Mouse (Mus musculus): ENCODE measurements at regions not wholly inside any gene's neighbourhood (a gene's known extent, or its start where the extent isn't known, plus 50 kb on each side); places are given as distances from the start of the nearest gene placed in this dataset.
A peak's percentile ranks its signal among the peaks of the same experiment; 100 is the strongest.

DNA sequence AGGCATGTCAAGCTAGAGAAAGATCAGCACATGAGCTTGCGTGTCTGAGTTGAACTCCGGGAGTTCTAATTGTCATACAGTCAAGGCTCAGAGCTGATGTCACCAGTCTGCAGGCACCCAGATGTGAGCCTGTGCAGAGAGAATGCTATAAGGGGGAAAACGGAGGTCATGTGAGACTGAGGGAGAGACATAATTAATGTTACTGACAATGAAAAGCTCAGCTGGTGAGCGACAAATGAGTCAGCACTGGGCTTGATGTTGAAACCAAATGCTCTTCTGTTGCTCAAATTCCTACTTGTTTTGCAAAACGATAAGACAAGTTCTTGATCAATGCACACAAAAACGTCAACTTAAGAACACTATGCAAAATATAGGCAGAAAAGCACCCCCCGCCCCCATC is 116.1 kb upstream of the Cpeb2 start:
- Histone ChIP-seq H3K27ac (replicated peaks; ENCODE audit: low read depth, low read length) (no peak overlapping the region), H3K4me3 (ENCODE audit: low read depth, low read length) (no peak overlapping the region), H3K9me3 (replicated peaks; ENCODE audit: control insufficient read depth, low read length) (no peaks in the 10 kb centered on the region), H3K4me1 (ENCODE audit: control insufficient read depth, insufficient read depth, low read length) (no peaks in the 10 kb centered on the region), H3K27me3 (ENCODE audit: control insufficient read depth, insufficient read depth, low read length) (no peaks in the 10 kb centered on the region), H3K4me2 (ENCODE audit: low read depth, low read length) (no peak overlapping the region), H3K36me3 (replicated peaks; ENCODE audit: control insufficient read depth, insufficient read depth, low read depth, low read length) (no peaks in the 10 kb centered on the region), H3K9ac (replicated peaks; ENCODE audit: low read length) (no peak overlapping the region)
- no peak for ATAC-seq (replicated peaks; ENCODE audit: insufficient number of reproducible peaks, low FRiP score, low TSS enrichment, low read depth)
- 75% methylated on average over 7 of the region's 7 CpGs for WGBS
- DNase-seq (ENCODE audit: low spot score), result no peak

DNA sequence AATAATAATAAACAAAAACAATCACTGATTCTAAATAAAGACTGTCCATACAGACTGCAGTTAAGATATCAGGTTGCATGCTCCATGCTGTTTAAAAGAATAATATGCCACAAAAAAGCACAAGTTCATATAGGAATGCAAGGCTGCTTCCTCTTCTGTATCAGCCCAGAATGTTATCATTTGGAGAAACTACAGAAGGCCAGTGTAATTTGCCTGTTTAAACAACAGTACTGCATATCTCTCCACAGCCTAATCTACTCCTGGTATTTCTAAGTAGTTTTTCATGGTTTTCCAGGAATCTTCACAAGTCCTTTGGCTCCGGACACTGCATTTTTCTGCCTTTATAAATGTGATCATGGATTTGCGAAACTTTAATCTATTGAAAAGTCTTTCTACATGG is 111.9 kb upstream of the Cpeb2 start:
- H3K9me3 ChIP-seq (replicated peaks; ENCODE audit: control insufficient read depth, low read length), result no peaks in the 10 kb centered on the region
- ATAC-seq (replicated peaks; ENCODE audit: insufficient number of reproducible peaks, low FRiP score, low TSS enrichment, low read depth) (no peak), DNase-seq (ENCODE audit: low spot score) (no peak)
- H3K4me1 ChIP-seq (ENCODE audit: control insufficient read depth, insufficient read depth, low read length), result no peaks in the 10 kb centered on the region
- no peak overlapping the region for H3K9ac ChIP-seq (replicated peaks; ENCODE audit: low read length)
- WGBS, result 95% methylated on average over 2 of the region's 2 CpGs
- no peak overlapping the region for H3K4me3 ChIP-seq (ENCODE audit: low read depth, low read length)
- no peak overlapping the region for H3K4me2 ChIP-seq (ENCODE audit: low read depth, low read length)
- H3K36me3 ChIP-seq (replicated peaks; ENCODE audit: control insufficient read depth, insufficient read depth, low read depth, low read length), result no peaks in the 10 kb centered on the region
- no peak overlapping the region for H3K27ac ChIP-seq (replicated peaks; ENCODE audit: low read depth, low read length)
- H3K27me3 ChIP-seq (ENCODE audit: control insufficient read depth, insufficient read depth, low read length), result no peaks in the 10 kb centered on the region

DNA sequence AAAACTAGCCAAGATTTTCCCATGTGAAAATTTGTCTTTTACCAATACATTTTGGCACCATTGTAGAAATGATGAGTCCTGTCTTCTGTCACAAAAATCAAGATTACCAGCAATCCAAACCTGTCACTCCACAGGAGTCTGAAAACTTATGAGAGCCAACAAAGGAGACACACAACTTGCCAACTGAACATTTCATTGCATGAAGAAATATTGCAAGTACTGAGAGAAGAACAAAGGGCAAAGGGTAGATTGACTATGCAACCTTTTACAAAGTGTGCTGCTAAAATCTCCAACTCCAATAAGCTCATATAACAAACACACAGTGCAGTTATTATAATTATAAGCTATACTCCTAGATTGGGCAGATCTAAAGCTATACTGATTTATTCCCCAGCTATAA is 108.7 kb upstream of the Cpeb2 start:
- Histone ChIP-seq H3K9ac (replicated peaks; ENCODE audit: low read length) (no peak overlapping the region), H3K9me3 (replicated peaks; ENCODE audit: control insufficient read depth, low read length) (no peaks in the 10 kb centered on the region), H3K4me1 (ENCODE audit: control insufficient read depth, insufficient read depth, low read length) (no peaks in the 10 kb centered on the region), H3K4me3 (ENCODE audit: low read depth, low read length) (no peak overlapping the region), H3K27ac (replicated peaks; ENCODE audit: low read depth, low read length) (no peak overlapping the region), H3K27me3 (ENCODE audit: control insufficient read depth, insufficient read depth, low read length) (no peaks in the 10 kb centered on the region), H3K36me3 (replicated peaks; ENCODE audit: control insufficient read depth, insufficient read depth, low read depth, low read length) (no peaks in the 10 kb centered on the region), H3K4me2 (ENCODE audit: low read depth, low read length) (no peak overlapping the region)
- ATAC-seq (replicated peaks; ENCODE audit: insufficient number of reproducible peaks, low FRiP score, low TSS enrichment, low read depth), result no peak
- DNase-seq (ENCODE audit: low spot score), result no peak

DNA sequence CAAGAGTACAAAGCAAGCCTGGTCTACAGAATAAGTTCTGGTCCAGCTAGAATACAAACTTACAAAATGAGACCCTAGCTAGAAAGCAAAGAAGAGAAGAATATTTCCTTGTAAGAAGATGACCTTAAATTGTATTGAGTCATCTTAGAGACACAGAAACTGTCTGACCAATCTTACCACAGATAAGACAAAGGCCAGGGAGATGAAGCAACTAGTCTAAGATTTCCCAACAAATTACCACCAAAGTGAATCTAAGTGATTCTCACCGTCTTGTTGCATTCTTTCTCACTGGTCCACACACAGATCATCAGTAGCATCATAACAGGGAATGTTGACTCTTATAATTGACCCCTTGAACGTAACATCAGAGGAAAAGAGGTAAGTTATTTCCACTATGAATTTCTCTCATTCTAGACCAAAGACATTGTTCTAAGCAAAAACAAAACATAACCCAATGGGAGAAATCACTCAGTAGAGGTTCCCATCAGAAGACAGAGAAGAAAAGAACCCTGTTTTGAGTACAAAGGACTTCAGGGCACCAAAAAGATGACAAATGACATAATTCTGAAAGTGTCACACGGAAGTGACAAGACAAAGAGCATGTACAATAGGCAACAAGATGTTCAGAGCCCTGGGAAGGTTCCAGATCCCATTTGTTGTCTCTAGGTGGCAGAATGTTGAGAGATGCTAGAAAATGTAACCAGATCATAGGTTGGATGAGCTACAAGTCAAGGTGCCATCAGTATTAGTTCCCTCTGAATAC is 107.0 kb upstream of the Cpeb2 start:
- ATAC-seq (replicated peaks; ENCODE audit: insufficient number of reproducible peaks, low FRiP score, low TSS enrichment, low read depth), result no peak
- no peaks in the 10 kb centered on the region for H3K36me3 ChIP-seq (replicated peaks; ENCODE audit: control insufficient read depth, insufficient read depth, low read depth, low read length)
- 81% methylated on average over 3 of the region's 3 CpGs for WGBS

DNA sequence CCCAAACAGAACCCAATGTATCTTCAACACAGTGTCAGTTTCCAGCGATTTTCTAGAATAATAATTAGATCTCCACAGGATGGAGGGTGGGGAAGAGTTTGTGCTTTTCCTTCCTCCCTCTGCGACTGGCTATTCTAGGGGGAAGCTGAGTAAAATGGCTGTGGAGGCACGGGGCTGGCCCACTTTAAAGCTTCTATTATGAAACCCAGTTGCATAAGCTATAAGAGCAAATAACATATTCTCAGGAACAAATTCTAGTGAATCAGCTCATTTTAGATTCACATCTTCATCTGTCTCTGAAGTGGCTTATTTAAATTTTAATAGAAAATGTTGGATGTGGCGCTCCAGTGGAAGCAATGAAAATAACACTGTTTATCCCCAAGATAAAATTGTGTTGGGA is 102.6 kb upstream of the Cpeb2 start:
- Histone ChIP-seq H3K36me3 (replicated peaks; ENCODE audit: control insufficient read depth, insufficient read depth, low read depth, low read length) (no peaks in the 10 kb centered on the region), H3K27ac (replicated peaks; ENCODE audit: low read depth, low read length) (no peak overlapping the region), H3K9me3 (replicated peaks; ENCODE audit: control insufficient read depth, low read length) (no peaks in the 10 kb centered on the region), H3K4me1 (ENCODE audit: control insufficient read depth, insufficient read depth, low read length) (no peaks in the 10 kb centered on the region), H3K27me3 (ENCODE audit: control insufficient read depth, insufficient read depth, low read length) (no peaks in the 10 kb centered on the region), H3K9ac (replicated peaks; ENCODE audit: low read length) (no peak overlapping the region), H3K4me3 (ENCODE audit: low read depth, low read length) (no peak overlapping the region), H3K4me2 (ENCODE audit: low read depth, low read length) (no peak overlapping the region)
- ATAC-seq (replicated peaks; ENCODE audit: insufficient number of reproducible peaks, low FRiP score, low TSS enrichment, low read depth) (no peak), DNase-seq (ENCODE audit: low spot score) (no peak)
- 81% methylated on average over 4 of the region's 4 CpGs for WGBS

More for the DNA sequence above, 107.0 kb upstream of the Cpeb2 start:
- Histone ChIP-seq H3K4me2 (ENCODE audit: low read depth, low read length) (no peak overlapping the region), H3K4me1 (ENCODE audit: control insufficient read depth, insufficient read depth, low read length) (no peaks in the 10 kb centered on the region), H3K9me3 (replicated peaks; ENCODE audit: control insufficient read depth, low read length) (no peaks in the 10 kb centered on the region), H3K9ac (replicated peaks; ENCODE audit: low read length) (no peak overlapping the region), H3K27ac (replicated peaks; ENCODE audit: low read depth, low read length) (no peak overlapping the region), H3K27me3 (ENCODE audit: control insufficient read depth, insufficient read depth, low read length) (no peaks in the 10 kb centered on the region), H3K4me3 (ENCODE audit: low read depth, low read length) (no peak overlapping the region)
- no peak for DNase-seq (ENCODE audit: low spot score)

DNA sequence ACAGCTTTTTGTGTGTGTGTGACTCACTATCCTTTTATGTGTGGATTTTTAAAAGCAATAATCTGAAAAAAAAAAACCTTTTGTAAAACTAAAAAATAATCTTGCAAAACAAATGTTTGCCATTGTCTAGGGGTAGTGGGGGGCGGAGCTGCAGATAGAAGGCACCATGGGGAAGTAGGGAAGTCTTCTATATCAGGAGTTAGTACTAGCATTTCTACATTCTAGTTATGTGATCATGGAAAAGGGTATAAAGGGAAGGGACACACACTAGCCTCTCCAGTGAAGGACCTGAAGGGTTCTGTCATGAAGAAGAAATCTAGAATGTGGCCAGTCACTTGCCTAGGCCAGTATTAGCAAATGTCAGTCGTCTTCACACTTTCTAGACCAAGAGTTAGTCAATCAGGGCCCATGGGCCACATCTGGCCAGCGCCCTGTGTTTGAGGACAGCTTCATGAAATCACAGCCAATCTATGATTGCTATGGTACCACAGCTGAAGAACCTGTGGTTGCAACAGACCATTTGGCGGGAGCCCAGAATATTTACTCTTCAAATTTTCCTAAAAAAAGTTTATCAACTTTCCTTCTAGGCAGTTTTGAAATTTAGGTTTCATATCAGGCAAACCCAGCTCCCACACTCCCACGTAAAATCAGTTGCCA is 101.9 kb upstream of the Cpeb2 start:
- Histone ChIP-seq H3K36me3 (replicated peaks; ENCODE audit: control insufficient read depth, insufficient read depth, low read depth, low read length) (no peaks in the 10 kb centered on the region), H3K4me2 (ENCODE audit: low read depth, low read length) (no peak overlapping the region), H3K27me3 (ENCODE audit: control insufficient read depth, insufficient read depth, low read length) (no peaks in the 10 kb centered on the region), H3K9me3 (replicated peaks; ENCODE audit: control insufficient read depth, low read length) (no peaks in the 10 kb centered on the region), H3K4me1 (ENCODE audit: control insufficient read depth, insufficient read depth, low read length) (no peaks in the 10 kb centered on the region), H3K4me3 (ENCODE audit: low read depth, low read length) (no peak overlapping the region), H3K27ac (replicated peaks; ENCODE audit: low read depth, low read length) (no peak overlapping the region), H3K9ac (replicated peaks; ENCODE audit: low read length) (no peak overlapping the region)
- WGBS, result 83% methylated on average over 5 of the region's 5 CpGs
- ATAC-seq (replicated peaks; ENCODE audit: insufficient number of reproducible peaks, low FRiP score, low TSS enrichment, low read depth), result no peak
- no peak for DNase-seq (ENCODE audit: low spot score)

DNA sequence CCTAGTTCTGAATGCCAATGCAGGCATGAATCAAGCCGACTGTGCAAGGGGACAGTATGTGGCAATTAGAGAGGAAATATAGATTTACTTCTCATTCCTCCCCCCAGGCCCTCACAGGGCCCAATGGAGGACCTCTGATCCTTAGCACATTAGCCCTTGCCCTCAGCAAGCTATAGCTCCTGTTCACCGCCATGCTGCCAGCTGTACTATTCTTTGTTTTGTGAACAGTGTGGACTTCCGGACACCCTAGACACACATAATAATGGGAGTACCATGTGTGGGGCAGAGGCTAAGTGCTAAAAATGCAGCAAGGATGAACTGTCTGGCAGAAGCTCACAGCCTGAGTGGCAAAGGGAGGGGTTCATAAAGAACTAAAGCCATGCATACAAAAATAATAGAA is 99.3 kb upstream of the Cpeb2 start:
- Histone ChIP-seq H3K4me3 (ENCODE audit: low read depth, low read length) (no peak overlapping the region), H3K9ac (replicated peaks; ENCODE audit: low read length) (no peak overlapping the region)
- 72% methylated on average over 3 of the region's 3 CpGs for WGBS

DNA sequence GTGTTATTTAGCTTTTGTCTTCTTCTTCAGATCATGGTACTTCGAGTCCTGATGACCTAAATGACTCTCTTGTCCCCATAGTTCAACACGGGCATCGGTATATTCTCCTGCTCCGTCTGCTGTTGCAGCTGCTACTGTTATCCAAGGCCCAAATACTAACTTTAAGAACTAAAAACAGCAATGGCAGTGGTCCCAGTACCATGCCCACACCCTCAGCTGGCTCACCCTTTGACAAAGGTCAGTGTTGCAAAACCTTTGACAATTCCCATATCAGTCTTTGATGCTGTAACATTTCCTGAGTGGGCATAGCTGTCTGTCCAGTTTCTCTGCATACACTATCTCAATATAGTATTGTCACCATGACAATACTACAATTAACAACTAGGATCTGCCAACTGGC is 96.8 kb upstream of the Cpeb2 start:
- H3K36me3 ChIP-seq (replicated peaks; ENCODE audit: control insufficient read depth, insufficient read depth, low read depth, low read length), result no peaks in the 10 kb centered on the region
- no peak overlapping the region for H3K4me3 ChIP-seq (ENCODE audit: low read depth, low read length)
- no peaks in the 10 kb centered on the region for H3K4me1 ChIP-seq (ENCODE audit: control insufficient read depth, insufficient read depth, low read length)
- no peak for DNase-seq (ENCODE audit: low spot score)
- ATAC-seq (replicated peaks; ENCODE audit: insufficient number of reproducible peaks, low FRiP score, low TSS enrichment, low read depth), result no peak
- no peak overlapping the region for H3K27ac ChIP-seq (replicated peaks; ENCODE audit: low read depth, low read length)
- H3K4me2 ChIP-seq (ENCODE audit: low read depth, low read length), result no peak overlapping the region
- 90% methylated on average over 4 of the region's 4 CpGs for WGBS
- H3K9me3 ChIP-seq (replicated peaks; ENCODE audit: control insufficient read depth, low read length), result no peaks in the 10 kb centered on the region
- no peaks in the 10 kb centered on the region for H3K27me3 ChIP-seq (ENCODE audit: control insufficient read depth, insufficient read depth, low read length)
- no peak overlapping the region for H3K9ac ChIP-seq (replicated peaks; ENCODE audit: low read length)

More for the DNA sequence above, 99.3 kb upstream of the Cpeb2 start:
- DNase-seq (ENCODE audit: low spot score) (no peak), ATAC-seq (replicated peaks; ENCODE audit: insufficient number of reproducible peaks, low FRiP score, low TSS enrichment, low read depth) (0 out of 2 replicates have a peak, but pooled peaks have one; percentile 39)
- Histone ChIP-seq H3K9me3 (replicated peaks; ENCODE audit: control insufficient read depth, low read length) (no peaks in the 10 kb centered on the region), H3K36me3 (replicated peaks; ENCODE audit: control insufficient read depth, insufficient read depth, low read depth, low read length) (no peaks in the 10 kb centered on the region), H3K4me2 (ENCODE audit: low read depth, low read length) (no peak overlapping the region), H3K27me3 (ENCODE audit: control insufficient read depth, insufficient read depth, low read length) (no peaks in the 10 kb centered on the region), H3K4me1 (ENCODE audit: control insufficient read depth, insufficient read depth, low read length) (no peaks in the 10 kb centered on the region), H3K27ac (replicated peaks; ENCODE audit: low read depth, low read length) (no peak overlapping the region)
